Mouse (Mus musculus) layer of hippocampus, adult 9-11 months (tissue): ENCODE measurements around the gene Trappc3.
A peak's percentile ranks its signal among the peaks of the same experiment; 100 is the strongest.
"Not testable (repeated sequence)": the region's sequence is repeated elsewhere in the genome, so short reads cannot be mapped to it uniquely, and the experiment has no call there.

Experiments used
- DNase-seq: peaks from one replicate; pipeline ENCODE4 v3.0.0; 2022

Trappc3 gene

DNA sequence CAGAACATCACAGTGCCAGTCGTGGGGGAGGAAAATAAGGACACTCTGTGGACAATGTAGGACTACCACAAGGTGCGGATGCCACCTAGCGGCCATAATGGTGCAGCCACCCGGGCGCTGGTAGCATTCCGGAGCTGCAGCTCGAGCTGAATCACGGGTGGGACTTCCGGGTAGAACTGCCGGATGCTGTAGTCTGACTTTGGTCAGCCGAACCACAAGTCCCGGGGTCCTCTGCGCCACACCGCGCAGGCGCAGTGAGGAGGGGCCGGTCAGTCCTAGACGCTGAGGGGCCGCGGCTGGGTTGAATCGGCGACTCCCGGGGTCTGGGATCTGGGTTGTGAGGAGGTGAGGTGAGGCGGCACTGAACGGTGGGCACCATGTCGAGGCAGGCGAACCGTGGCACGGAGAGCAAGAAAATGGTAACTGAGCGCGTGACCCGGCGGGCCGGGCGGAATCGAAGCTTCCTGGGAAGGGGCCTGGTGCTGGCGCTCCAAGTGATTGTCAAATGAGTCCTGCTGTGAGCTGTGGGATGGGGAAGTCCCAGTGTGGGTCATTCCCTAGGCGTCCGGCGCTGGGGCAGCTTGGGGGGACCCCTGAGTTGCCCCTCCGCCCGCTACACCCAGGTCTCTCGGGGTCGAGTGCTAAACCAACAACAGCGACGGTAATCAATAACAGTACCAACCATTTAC lies at the start of gene Trappc3:
Trappc3 (plus strand) TSS at position 207 of the 689 bp plus-strand sequence.
- DNase-seq, result peak; percentile 99

DNA sequence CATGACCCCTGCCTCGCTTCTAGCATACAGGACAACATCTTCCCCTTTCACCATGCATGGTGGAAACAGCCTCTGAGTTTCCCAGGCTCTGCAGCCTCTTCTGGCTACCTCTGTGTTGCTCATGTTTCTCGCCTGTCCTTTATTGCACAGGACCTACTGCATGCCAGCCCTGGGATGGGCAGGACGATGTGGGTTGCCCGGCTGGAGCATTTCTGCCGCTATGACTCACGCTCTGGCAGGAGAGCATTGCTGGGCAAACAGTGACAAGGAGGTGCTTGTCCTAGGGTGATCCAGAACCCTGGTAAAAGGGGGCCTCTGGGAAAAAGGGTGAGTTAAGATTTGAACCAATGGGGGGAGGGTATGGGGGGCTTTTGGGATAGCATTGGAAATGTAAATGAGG lies 44.4 kb upstream of the Trappc3 start:
- no peak for DNase-seq

DNA sequence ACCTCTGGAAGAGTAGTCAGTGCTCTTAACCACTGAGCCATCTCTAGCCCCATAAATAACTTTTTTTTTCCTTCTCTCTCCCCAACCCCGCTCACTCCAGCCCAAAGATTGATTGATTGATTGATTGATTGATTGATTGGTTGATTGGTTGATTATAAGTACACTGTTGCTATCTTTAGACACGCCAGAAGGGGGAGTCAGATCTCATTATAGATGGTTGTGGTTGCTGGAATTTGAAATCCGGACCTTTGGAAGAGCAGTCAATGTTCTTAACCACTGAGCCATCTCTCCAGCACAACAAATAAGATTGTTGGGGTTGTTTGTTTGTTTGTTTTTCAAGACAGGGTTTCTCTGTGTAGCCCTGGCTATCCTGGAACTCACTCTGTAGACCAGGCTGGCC lies 42.6 kb upstream of the Trappc3 start:
- not testable (repeated sequence) for DNase-seq

DNA sequence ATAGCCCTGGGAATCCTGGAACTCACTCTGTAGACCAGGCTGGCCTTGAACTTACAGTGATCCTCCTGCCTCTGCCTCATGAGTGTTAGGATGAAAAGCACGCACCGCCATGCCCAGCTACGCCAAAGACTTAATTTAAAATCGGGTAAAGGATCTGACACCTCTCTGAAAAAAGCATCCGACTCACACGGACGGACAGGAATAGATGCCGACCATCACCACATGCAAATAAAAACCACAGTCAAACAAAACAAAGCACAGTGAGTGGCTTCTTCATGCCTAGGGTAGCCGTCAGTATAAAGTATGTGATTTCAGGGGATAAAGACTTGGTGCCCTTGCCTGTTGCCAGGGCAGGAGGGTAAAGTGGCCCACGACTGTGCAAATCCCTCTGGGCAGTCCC lies 42.1 kb upstream of the Trappc3 start:
- DNase-seq, result no peak

DNA sequence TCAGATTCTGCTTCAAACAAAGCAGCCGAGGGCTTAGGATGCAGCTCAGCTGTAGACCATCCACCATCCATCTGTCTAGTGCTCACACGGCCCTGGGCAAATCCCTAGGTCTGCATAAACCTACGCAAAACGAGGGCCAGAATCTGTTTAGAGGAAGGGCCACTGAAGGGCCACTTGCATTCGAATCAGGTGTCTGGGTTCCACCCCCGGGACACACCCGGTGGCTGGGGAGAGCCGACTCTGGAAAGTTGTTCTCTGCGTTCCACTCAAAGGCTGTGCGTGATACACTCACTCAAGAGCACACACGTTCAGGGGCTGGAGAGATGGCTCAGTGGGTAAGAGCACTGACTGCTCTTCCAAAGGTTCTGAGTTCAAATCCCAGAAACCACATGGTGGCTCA lies 39.5 kb upstream of the Trappc3 start:
- no peak for DNase-seq

DNA sequence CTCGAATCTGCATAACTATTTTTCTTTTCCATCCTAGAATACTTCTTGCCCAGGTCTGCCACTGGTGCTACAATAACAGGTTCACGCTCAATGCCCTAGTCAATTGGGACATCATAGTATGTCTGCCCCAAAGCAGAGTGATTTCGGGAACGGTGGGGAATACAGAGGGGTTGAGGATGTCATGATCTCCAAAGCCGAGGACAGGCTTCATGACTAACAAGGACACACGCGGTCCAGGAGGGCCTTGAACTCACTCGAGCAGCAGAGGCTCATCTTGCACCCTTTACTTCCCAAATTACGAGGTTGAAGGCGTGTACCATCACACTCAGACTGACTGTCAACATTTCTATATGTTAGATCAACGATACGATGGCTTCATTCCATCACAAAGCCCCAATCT lies 35.5 kb upstream of the Trappc3 start:
- DNase-seq, result no peak

DNA sequence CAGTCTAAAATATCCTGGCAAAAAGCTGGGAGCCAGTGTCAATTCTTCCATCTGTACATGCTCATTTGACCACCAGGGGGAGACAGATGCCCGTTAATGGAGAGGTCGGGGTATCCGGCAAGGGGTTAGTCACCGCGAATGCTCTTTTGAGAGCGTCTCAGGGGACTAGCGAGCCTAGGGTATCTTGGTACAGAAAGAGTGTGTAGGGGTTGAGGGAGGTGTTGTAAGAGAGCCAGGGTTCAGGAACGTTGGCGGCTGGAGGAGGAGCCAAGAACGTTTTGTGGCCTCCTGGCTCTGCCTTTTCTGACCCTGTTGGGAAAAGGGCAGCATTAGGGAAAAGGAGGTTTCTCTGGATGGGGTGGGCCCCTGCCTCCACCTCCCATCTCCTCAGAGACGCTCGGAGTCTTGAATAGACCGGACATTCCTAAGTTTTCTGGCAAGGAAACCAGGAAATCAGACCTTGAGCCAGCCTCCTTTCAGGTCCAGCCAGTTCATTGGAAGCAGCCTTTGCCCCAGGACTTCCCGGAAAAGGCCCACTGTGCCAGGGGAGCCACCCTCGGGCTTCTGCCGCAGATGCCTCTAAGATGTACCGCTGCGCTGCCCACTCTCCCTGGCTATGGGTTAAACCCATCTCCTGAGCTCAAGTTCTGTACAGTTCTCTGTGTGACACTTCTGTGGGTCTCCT lies 34.9 kb upstream of the Trappc3 start:
- peak; percentile 81 for DNase-seq

DNA sequence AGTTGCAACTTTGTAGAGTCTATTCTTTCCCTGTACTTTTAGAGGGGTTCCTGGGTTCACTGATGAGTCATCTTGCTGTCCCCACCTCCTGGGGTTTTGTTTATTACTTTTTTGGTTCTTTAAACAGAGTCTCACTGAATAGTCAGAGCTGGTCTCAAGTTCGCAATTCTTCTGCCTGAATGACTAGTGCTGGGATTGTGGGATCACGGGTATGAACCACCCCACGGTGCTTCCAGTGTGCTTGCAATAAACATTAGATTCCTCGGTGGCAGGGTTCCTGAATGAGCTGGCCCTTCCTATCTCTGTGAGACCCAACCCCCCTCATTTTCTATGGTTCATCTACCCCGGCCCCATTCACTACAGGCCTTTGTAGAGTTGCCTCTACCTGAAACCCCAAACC lies 34.0 kb upstream of the Trappc3 start:
- no peak for DNase-seq

DNA sequence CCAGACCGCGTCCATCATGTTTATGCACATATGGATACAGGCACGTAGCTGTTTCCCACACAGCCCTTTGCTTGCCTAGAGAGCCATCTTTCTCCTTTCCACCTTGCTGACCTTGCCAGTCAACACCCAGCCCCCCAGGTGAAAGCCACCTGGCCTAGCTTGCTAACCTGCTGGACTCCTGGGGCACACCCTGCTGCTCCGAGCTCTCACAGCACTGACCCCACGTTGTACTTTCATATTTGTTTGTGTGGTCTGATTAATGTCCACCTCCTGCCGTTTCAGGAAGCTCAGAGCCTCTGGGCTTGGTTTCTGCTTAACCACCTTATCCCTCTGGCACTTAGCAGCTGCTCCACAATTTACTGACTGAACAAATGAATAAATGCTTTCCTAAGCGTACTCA lies 32.2 kb upstream of the Trappc3 start:
- DNase-seq, result no peak

DNA sequence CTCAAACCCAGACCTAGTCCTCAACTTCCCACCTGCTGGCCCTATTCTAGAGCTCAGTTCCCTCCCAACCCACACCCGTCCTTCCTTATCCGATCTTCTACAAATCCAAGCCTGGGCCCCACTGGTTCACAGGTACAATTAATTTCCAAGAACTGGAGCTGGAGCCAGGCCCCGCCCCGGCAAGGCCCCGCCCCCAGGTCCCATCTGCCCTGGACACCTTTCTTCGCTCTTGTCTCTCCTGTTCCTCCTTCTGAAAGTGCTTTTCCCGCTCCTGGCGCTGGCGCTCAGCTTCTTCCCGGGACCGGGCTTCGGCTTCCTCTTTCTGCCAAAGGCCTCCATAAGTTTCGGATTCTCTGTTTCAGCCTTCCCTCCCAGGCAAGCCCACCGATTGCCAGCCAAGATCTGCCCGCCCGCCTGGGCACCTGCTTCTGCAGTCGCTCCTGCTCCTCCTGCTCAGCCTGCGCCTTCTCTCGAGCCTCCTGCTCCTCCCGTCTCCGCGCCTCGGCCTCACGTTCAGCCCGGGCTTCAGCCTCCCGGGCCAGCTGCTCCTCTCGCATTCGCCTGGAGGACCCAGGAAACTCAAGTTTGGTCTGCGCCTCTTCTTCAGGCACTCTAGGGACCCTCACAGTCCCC lies 28.3 kb upstream of the Trappc3 start:
- DNase-seq, result no peak

DNA sequence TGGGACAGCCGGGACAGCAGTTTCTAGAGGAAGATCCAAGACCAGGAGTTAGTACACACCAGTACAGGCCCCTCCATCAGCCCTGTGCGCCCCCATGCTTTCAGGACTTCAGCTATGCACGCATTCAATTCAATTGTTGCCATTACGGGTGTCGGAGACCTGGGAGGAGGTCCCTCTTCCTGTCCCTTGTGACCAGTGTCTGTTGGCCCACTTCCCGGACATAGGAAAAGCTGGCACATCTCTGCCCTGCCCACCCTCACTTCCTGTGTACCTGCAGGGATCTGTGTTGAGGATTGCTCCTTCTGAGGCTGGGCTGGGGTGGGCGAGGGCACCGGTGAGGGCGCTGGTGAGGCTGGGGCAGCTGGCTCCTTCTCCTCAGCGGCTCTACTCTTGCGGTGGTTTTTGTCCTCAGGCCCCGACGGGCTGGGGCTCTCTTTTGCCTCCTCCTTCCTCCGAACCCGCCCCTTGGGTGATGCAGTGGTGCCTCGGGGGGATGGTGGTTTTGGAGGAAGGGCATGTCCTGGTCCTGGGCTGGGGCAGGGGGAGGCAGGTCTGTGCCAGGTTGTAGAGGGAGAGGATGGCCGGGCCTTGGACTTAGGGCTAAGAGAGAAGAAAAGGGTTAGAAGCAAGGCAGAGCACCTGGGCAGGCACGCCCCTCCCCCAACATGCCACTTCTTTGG lies 27.5 kb upstream of the Trappc3 start:
- DNase-seq, result no peak

DNA sequence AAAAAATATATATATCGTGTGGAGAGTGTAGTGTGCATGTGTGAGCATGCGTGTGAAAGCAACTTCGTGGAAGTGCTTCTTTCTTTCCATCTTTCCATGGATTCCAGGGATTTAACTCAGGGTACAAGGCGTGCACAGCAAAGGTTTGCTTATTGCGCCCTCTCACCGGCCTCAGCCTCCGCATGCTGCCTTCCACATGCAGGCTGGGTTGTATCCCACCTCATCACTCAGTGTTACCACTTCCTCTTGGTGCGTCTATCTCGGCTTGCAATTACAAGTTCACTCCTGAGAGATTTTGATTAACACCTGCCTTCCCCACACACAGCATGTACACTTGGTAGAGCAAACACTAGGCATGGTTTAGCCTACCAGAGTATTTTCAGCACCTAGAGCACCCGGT lies 26.9 kb upstream of the Trappc3 start:
- no peak for DNase-seq

DNA sequence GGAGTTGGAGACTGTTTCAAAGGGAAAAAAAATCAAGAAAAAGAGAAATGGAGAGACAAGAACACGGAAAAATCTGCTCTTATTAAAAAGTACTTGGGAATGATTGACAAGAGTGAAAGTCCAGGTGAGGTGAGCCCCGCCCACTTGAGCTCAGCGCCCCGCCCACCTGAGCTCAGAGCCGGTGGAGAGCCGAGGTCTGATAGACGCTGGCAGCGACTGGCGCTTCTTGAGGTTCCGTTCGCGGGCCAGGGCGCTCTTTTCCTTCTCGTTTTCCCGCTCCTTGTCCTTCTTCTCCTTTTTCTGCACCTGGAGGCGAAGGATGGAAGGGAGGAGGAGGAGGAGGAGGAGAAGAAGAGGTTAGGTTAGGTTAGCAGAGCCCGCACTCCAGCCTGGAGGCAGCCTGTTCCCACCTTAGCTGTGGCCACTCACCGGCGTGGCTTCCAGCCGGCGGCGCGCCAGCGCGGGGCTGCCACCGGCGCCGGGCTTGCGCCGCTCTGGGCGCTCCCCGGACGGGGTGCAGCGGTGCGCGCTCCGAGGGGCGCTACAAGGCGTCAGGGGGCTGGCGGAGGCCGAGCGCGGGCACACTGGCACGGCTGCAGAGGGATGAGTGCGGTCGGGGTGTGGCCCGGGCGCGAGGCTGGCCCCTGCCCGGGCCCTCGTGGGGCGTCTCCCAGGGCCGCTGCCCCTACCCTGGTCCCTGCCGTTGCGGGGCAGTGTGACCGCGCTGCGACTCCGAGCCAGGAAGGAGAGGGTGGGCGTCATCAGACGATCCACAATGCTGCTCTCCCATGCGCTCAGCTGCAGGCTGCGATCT lies 25.5 kb upstream of the Trappc3 start:
- no peak for DNase-seq

DNA sequence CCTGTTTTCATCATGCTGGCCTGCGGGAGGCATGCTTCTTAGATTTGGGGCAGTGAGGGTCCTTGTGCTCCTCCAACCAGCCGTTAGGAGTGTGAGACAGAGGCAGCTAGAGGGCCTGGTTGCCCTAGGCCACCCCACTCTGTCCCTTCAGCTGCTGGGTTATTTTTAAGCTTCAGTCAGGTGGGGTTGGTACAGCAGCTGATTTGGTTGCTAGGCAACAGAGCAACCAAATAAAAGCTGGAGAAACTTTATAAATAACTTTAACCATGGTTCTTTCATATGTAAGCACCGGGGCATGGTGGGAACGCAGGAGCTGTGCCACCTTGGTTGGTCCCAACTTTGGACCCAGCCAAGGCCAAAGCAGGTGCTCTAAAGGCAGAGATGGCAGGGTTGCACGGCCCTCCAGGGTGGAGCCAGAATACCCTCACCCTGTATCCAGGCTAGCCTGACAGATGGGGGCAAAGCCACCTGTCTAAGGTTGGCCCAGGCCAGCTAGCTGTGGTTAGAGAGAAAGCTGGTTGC lies 24.3 kb upstream of the Trappc3 start:
- DNase-seq, result no peak

DNA sequence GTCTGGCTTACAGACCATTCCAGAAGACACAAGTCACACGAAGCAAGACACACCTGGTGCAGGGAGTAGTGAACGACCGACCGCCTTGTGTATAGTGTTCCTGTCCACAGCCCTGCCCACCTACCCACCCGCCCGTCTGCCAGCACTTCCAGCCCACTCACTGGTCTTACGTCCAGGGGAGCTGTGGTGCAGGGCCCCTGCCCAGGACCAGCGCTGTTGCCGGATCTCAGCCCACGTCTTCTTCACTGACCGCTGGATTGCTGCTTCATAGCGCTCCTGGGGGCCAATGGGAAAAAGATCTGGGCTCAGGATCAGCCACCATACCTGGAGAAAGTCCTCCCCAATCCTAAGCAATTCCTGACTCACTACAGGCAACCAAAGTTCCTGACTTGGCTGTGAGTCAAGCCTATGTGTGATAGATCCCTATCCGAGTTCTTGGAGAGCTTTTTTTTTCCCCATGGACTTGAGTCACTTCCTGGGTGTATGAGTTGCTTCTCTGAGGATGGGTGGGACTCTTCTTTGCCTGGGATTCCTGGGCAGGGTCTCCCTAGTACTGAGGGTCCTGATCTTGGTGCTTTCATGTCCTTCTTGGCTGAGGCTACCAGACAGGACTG lies 22.2 kb upstream of the Trappc3 start:
- DNase-seq, result no peak

DNA sequence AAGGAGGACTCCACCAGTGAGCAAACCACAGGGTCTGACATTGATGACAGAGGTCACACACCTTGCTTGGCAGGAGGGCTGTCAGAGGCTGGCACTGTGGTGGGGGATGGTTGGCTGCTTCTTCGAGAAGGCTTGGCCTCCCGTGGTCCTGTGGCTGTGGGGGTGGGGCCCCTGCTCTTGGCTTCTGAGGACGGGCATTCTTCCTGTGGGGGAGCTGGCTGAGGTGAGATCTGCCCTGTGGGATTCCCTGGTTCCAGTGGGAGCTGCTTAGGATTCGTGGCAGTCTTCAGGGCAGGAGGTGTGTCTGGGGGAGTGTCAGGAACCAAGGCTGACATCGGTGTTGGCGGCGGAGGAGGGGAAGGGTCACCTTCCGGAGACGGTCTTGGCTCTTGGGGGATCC lies 20.2 kb upstream of the Trappc3 start:
- DNase-seq, result no peak

DNA sequence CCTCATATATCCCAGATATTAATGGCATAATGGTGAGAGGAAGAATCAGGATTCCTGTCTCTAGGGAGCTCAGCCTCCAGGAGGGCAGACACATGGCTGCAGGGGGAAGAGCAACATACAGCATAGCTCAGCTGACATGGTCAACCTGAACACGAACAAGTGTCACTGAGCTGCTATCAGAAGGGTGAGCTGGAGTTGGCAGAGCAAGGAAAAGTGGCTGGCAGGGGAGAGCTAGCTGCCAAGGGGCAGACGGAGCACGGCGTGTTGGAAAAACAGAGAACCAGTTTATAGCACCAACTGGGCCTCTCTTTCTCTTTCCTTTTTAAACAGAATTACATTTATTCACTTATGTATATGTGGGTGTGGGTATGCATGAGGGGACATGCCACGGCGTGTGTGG lies 19.6 kb upstream of the Trappc3 start:
- no peak for DNase-seq

DNA sequence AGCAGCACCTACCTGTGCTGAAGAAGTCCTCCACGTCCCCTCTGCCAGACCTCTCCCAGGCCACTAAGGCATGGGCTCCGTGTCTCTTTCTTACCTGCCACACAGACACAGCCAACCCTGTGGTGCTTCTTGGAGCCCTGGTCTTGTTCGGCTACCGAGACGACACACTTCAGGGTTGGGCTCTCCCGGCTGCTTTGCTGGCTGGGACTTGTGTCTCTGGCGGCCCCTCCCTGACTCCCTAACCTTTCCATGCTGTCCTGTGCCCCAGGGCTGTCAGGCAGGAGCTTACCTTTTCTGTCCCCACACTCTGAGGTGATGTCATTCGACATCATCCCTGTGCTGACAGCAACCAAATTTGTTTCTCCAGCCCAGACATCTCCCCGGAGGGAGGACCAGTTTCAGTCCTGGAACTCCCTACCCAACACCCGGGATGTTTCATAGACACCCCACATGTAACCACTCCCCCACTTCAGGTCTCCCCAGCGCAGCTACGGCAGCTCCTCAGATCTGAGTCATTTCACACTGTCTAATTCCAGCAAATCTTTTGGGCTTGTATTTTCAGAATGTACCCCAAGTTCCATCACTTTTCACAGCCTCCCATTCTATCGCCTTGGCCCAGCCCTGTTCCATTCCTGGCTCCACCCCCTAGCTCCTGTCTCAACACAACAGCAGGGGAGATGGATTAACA lies 15.8 kb upstream of the Trappc3 start:
- no peak for DNase-seq

DNA sequence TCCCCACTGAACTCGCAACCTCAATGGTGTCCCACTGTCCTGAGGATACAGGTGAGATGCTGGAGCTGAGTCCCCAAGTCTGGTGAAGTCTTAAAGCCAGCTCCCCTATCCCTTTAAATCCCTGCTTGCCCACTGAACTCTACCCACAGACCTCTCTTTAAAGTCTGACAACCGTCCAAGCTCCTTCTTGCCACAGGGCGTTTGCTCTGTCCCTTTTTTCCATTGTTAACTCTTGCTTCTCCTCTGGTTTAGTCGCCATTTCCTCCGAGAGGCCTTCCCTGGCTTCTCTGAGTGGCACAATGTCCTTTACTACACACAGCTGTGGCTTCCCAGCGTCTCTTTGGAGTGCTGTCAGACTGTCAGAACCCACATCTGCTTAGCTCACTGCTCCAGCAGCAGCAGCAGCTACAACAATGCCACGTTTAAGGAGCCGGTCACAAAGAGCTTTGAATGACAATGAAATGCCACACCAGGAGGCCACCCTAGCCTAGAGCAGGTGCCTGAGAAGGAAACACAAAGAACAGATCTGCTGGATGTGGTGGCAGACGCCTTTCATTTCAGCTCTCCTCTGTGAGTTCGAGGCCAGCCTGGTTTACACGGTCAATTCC lies 13.8 kb upstream of the Trappc3 start:
- DNase-seq, result peak; percentile 74

DNA sequence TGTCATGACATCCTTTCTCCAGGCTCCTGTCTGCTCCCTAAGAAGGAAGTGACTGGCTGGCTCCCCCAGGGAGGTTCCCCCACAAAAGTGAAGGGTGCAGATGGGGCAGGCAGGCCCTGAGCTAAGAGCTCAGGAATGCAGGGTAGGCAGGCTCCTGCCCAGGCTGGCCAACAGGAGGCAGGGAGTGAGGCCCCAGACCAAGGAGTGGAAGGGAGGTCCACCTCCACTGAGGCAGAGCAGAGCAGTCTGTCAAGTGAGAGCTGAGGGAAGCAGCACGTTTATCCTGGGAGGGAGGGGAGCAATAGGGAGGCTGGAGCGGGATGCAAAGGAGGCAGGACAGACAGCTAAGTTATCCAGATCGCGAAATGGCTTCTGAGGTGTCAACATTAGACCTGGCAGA lies 11.5 kb upstream of the Trappc3 start:
- no peak for DNase-seq

DNA sequence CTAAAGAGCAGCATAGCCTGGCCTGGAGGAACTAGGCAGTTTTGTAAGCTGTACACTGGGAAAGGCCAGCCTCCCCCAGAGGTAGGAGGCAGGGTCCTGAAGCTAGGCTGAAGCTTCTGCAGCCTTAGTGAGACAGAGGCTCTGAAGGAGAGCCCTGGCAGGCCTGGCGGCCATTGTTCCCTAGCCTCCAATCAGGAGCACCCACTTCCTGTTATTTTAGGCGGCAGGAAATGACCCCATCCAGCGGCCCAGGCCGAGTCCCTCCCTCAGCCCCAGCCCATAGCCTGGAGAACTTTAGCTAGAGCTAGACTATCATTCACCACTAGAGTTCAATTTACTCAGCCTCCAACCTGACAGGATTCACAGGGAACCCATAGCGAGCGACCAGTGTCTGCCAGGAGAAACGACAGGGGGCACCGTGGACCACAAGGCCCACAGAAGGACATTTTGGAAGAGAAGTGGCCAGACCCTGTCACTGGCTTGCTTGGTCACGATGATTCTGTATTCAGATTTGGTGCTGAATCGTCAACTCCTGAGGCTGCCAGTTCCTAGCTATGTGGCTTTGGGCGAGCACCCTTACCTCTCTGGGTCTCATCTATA lies 10.4 kb upstream of the Trappc3 start:
- DNase-seq, result no peak
